8 mouse cellular contexts compared by ENCODE assay signal in genomic region chr9:8004370-8004991, GRCm38 (mm10). TPM values are rescaled to one million over a fixed set of nuclear protein-coding genes. Genes with fewer than 3 reads are reported as not detected.
DNase-seq lines count a peak whose midpoint lies in the region; ATAC-seq lines count a peak whose summit lies in the region.

Gene Yap1, minus strand, starts transcription at chr9:8004596.

- H3K4me3 ChIP-seq in hindbrain, embryonic 16.5 days (ENCODE audit: low read length), result peak within 1 kb of the TSS; percentile 72

- peak; percentile 23 for DNase-seq in T-cell, adult 2 months (ENCODE audit: low spot score)
- DNase-seq in cerebellum, postnatal 4 days (ENCODE audit: low spot score in 2 of 2), result peak; percentile 70 to 79
- DNase-seq in gastrocnemius, adult 8-10 months (ENCODE audit: low spot score in 2 of 2), result peak; percentile 86 to 88
- peak; percentile 71 to 77 for DNase-seq in left cerebral cortex, adult 18-20 months (ENCODE audit: low spot score in 2 of 2)
- DNase-seq in lung, postnatal 4 days, result peak; percentile 93 to 97
- DNase-seq in right cerebral cortex, postnatal 10 days (ENCODE audit: low spot score in 2 of 2), result peak; percentile 88 to 89
- peak; percentile 84 to 88 for DNase-seq in urinary bladder, postnatal 36 days (ENCODE audit: low spot score in 2 of 2)

- H3K27me3 ChIP-seq in hindbrain, embryonic 16.5 days (replicated peaks; ENCODE audit: control insufficient read depth, insufficient read depth, low read length), result no peaks in the 10 kb centered on the region

- peak within 1 kb of the TSS; percentile 71 for H3K9ac ChIP-seq in hindbrain, embryonic 16.5 days (ENCODE audit: low read depth, low read length)

- H3K27ac ChIP-seq in hindbrain, embryonic 16.5 days (ENCODE audit: low read depth, low read length), result peak within 1 kb of the TSS; percentile 87

- ATAC-seq in hindbrain, embryonic 16.5 days, result peak; percentile 85

- no peaks in the 10 kb centered on the region for H3K36me3 ChIP-seq in hindbrain, embryonic 16.5 days (ENCODE audit: control insufficient read depth, insufficient read depth, low read length)

- H3K4me2 ChIP-seq in hindbrain, embryonic 16.5 days (ENCODE audit: low read length), result peak within 1 kb of the TSS; percentile 84

- no peaks in the 10 kb centered on the region for H3K9me3 ChIP-seq in hindbrain, embryonic 16.5 days (ENCODE audit: control insufficient read depth, low read length)

- under 1% methylated on average over 73 of the region's 79 CpGs for WGBS in hindbrain, embryonic 16.5 days

- H3K4me1 ChIP-seq in hindbrain, embryonic 16.5 days (ENCODE audit: control insufficient read depth, insufficient read depth, low read depth, low read length), result peaks cover 6% of the 10 kb centered on the region

RNA-seq across cellular contexts. Expression of gene Yap1, which starts in this region (rescaled TPM):
- total RNA-seq in gastrocnemius, adult 8-10 months (2022), result 10 to 100 TPM; 34.6 to 42.5 (median 36.6) TPM
- 6.7 and 9.8 TPM in 2 replicates for polyA plus RNA-seq in hindbrain, embryonic 16.5 days (2015; fragmentation: Nextera tagmentation; extraction: Ambion mirVana)
- total RNA-seq in left cerebral cortex, adult 18-20 months (2021), result 10 to 100 TPM; 19.6 to 20.6 TPM

Comparison
In these comparisons a context has a peak if more than half of its experiments do, and no peak if none do; other contexts are left out.
1. Peak in every context shown above with its lines: DNase-seq, ATAC-seq, H3K4me3 ChIP-seq and H3K27ac ChIP-seq.
2. DNase-seq: peak in every context shown above with its lines; median percentile 95 in lung, postnatal 4 days; 88 in right cerebral cortex, postnatal 10 days; 87 in gastrocnemius, adult 8-10 months; 86 in urinary bladder, postnatal 36 days; 74 in cerebellum, postnatal 4 days; 74 in left cerebral cortex, adult 18-20 months; 23 in T-cell, adult 2 months.